Mouse (Mus musculus) embryonic stem cell, embryonic (primary cell): ENCODE data around the gene Spg21.

Experiments used
- CTCF ChIA-PET, 4 experiments: fragments of 300-600 bp in 2 of 4; fragments of 350-600 bp in 2 of 4; sonication (Branson Sonifier 250); formaldehyde crosslinking; loops; one replicate each; lab custom pipeline; 2022; ENCODE audit warnings: inconsistent platforms in 2 of 4; lab: Charles Lee
- POLR2A ChIA-PET, 4 experiments: fragments of 300-600 bp in 2 of 4; fragments of 350-600 bp in 2 of 4; sonication (Branson Sonifier 250); formaldehyde crosslinking; loops; one replicate each; lab custom pipeline; 2022; ENCODE audit warnings: antibody characterized with exemption in 4 of 4, inconsistent platforms in 1 of 4; lab: Charles Lee

Gene Spg21

DNA sequence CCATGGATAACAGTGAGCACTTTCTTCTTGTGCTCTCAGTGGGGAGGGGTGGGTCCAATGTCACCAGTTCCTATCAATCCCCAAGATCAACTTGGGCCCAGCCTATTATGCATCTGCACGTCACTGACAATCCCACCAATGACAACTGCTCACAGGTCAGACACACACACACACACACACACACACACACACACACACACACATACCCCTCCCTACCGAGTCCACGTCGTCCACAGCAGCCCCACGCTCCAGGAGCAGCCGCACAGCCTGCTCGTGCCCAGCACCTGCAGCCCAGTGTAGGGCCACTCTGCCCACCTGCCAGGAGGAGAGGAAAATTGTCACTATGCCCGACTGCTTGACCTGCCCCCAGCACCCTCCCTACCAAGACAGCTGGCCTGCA, 53.7 kb downstream of the Spg21 start:
- ChIA-PET POLR2A (no interaction called here), CTCF (interaction anchor here in 1 of 4 experiments (1.4 kb wide), 1 partner anchor 12 kb away, joined by 3 read pairs; no protein-coding TSS in a partner anchor)

GRCm38 (mm10) chr9:65514851-65515261, 54.1 kb downstream of the Spg21 start:
- ChIA-PET POLR2A (interaction anchor here in 2 of 4 experiments (1.2 kb wide), 2 partner anchors 18 to 31 kb away, joined by 3 to 4 read pairs; no protein-coding TSS in a partner anchor), CTCF (interaction anchor here in 1 of 4 experiments (1.2 kb wide), 1 partner anchor 65 kb away, joined by 3 read pairs; the partner anchor contains the start of gene Plekho2)

DNA sequence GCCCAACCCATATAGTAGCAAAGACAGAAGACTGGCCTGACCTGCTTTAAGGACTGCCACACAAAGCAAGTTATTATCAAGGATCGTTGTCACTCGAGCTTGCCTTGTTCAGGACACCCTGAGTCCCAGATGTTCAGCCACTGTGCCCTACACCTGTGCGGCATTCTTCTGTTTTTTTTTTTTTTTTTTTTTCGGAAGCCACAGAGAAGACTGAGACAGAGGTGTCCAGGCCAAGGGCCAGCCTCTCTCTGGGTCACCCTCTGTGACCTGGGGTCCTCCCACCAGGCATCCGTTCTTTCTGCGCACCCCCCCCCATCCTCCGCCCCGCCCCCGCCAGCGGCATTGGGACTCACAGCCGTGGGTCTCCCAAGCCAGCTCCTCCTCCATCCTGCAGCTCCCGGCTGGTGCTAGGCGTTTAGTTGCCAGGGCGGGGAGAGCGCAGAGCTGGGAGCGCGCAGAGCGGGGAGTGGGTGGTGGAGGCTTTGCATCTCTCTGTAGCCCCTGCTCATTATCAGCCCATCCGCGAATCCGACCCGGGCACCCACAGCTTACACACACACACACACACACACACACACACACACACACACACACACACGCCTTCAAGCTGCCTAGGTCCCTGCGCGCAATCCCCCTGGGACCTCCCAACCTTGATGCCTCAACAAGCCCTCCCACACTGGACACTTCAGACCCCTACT, 59.2 kb downstream of the Spg21 start, which contains the start of gene Ankdd1a:
Gene Ankdd1a (minus strand): TSS at position 387 of the 698 bp plus-strand sequence.
- ChIA-PET CTCF (interaction anchor here in 3 of 4 experiments (0.6 to 3.3 kb wide), 11 partner anchors 8 to 639 kb away, joined by 3 to 14 read pairs (median 4); partner anchors contain the start of genes Mtfmt (in 1 of the 3) and Plekho2 (in 1 of the 3)), POLR2A (interaction anchor here in 3 of 4 experiments (0.5 to 2.0 kb wide), 19 partner anchors 12 to 1483 kb away, joined by 3 to 9 read pairs (median 4); partner anchors contain the start of genes Plekho2 (in 1 of the 3) and Spg21 (in 1 of the 3))

GRCm38 (mm10) chr9:65520505-65520876, 59.7 kb downstream of the Spg21 start:
- CTCF ChIA-PET = interaction anchor here (0.6 to 3.3 kb wide), 10 partner anchors 8 to 638 kb away, joined by 3 to 14 read pairs (median 4); partner anchors contain the start of genes Plekho2 (in 2 of the 4) and Mtfmt (in 1 of the 4)
- POLR2A ChIA-PET = interaction anchor here in 3 of 4 experiments (0.5 to 2.0 kb wide), 17 partner anchors 11 to 446 kb away, joined by 3 to 6 read pairs (median 3); partner anchors contain the start of genes Plekho2 (in 1 of the 3) and Spg21 (in 1 of the 3)

GRCm38 (mm10) chr9:65523611-65524364, 63.0 kb downstream of the Spg21 start:
- ChIA-PET POLR2A (interaction anchor here in 3 of 4 experiments (0.7 to 2.9 kb wide), 10 partner anchors 23 to 328 kb away, joined by 3 to 13 read pairs (median 4); partner anchors contain the start of genes Mtfmt (in 1 of the 3), Parp16 (in 1 of the 3), Plekho2 (in 1 of the 3) and Spg21 (in 1 of the 3)), CTCF (interaction anchor here (0.6 to 1.6 kb wide), 29 partner anchors 10 to 1773 kb away, joined by 3 to 43 read pairs (median 4); partner anchors contain the start of genes Plekho2 (in 4 of the 4), Mtfmt (in 2 of the 4), Pif1 (in 1 of the 4) and Spg21 (in 1 of the 4))

GRCm38 (mm10) chr9:65525445-65526195, 64.9 kb downstream of the Spg21 start:
- POLR2A ChIA-PET = interaction anchor here in 2 of 4 experiments (0.7 to 2.9 kb wide), 5 partner anchors 21 to 68 kb away, joined by 3 to 9 read pairs (median 3); partner anchors contain the start of gene Plekho2 (in 1 of the 2)
- CTCF ChIA-PET = interaction anchor here in 2 of 4 experiments (0.7 to 0.9 kb wide), 2 partner anchors 73 to 215 kb away, joined by 3 to 5 read pairs; no protein-coding TSS in a partner anchor

DNA sequence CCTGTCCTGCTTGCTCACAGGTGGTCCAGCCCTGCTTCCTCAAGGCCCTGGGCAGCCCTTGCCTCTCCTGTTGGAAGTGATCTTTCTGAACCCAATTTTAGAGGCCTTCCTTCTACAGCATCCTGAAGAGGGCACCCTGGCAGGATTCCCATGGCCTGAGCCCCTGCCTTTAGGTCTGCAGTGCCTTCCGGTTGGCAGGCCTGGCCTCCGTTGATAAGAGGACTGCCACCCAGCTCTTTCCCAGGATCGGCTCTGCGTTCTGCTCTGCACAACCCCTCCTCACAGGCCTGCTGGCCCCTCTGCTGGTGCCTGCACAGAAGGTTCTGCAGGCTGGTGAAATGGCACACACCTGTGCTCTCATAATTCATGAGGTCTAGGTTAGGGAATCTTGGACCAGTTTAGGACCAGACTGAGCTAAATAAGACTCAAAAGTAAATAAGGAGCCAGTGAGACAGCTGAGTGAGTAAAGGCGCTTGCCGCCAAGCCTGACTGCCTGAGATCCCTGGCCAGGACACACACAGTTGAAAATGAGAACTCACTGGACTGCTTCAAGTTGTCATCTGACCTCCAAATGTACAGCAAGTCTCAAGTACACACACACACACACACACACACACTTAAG, 67.8 kb downstream of the Spg21 start:
- POLR2A ChIA-PET = interaction anchor here in 3 of 4 experiments (0.6 to 1.9 kb wide), 11 partner anchors 11 to 93 kb away, joined by 3 to 7 read pairs (median 4); partner anchors contain the start of genes Plekho2 (in 2 of the 3) and Mtfmt (in 1 of the 3)
- CTCF ChIA-PET = interaction anchor here in 2 of 4 experiments (0.6 to 2.0 kb wide), 6 partner anchors 8 to 172 kb away, joined by 3 to 10 read pairs (median 3); partner anchors contain the start of genes Ankdd1a (in 1 of the 2) and Plekho2 (in 1 of the 2)

GRCm38 (mm10) chr9:65529659-65530058, 68.9 kb downstream of the Spg21 start:
- CTCF ChIA-PET = no interaction called here

GRCm38 (mm10) chr9:65531283-65531682, 70.5 kb downstream of the Spg21 start:
- POLR2A ChIA-PET = interaction anchor here in 2 of 4 experiments (0.7 to 1.7 kb wide), 3 partner anchors 10 to 15 kb away, joined by 3 read pairs; partner anchors contain the start of gene Ankdd1a (in 1 of the 2)
- CTCF ChIA-PET = no interaction called here

More at GRCm38 (mm10) chr9:65529659-65530058, 68.9 kb downstream of the Spg21 start:
- POLR2A ChIA-PET = interaction anchor here in 1 of 4 experiments (0.6 to 1.9 kb wide), 3 partner anchors 10 to 259 kb away, joined by 4 to 7 read pairs (median 4); partner anchors contain the start of gene Mtfmt

DNA sequence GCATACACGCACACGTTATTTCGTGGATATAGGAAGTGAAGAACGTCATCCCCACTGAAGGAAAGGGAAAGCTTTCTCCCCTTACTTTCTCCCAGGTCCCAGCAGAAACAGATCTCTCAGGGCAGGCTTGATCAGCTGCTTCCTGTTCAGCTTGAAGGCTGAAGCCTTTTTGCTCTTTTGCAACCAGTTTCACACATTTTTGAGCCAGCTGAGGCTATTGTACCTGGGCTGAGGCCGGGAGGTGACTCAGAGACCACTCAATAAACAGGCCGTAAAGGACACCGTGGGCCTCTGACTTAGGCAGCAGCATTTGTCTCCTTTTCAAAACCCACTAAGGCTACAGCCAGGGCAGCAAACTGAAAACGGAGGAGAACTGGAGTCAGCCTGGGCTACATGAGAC, 72.2 kb downstream of the Spg21 start:
- POLR2A ChIA-PET = interaction anchor here in 1 of 4 experiments (0.5 to 1.2 kb wide), 2 partner anchors 19 to 711 kb away, joined by 3 to 4 read pairs; no protein-coding TSS in a partner anchor
- CTCF ChIA-PET = interaction anchor here in 2 of 4 experiments (1.2 to 1.5 kb wide), 2 partner anchors 9 to 48 kb away, joined by 4 to 8 read pairs; no protein-coding TSS in a partner anchor

GRCm38 (mm10) chr9:65534111-65534510, 73.4 kb downstream of the Spg21 start:
- POLR2A ChIA-PET = interaction anchor here in 2 of 4 experiments (0.5 to 2.3 kb wide), 5 partner anchors 12 to 432 kb away, joined by 3 to 17 read pairs (median 4); no protein-coding TSS in a partner anchor
- CTCF ChIA-PET = interaction anchor here in 2 of 4 experiments (1.2 to 1.5 kb wide), 2 partner anchors 10 to 47 kb away, joined by 4 to 8 read pairs; no protein-coding TSS in a partner anchor

DNA sequence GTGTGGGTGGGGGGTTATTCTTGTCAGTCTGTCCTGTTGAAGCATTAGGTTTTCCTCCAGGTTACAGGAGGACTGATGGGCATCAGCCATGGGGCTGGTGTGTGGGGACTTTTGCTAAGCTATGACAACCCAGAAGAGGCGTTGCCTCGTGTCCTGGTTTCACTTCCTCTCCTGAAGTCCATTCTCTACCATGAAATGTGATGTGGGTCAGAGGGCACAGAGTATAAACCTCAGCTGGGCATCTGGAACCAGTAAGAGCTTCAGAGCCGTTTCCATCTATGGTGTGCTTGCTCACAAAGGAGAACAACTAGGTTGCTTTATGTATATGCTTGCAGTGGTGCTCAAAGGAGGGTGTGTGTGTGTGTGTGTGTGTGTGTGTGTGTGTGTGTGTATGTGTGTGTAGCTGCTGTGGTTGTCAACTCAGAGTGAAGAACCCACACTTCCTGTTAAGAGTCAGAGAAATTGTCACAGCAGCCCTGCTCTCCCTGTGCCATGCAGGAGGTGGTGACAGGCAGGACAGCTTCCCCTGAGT, 74.5 kb downstream of the Spg21 start:
- ChIA-PET CTCF (interaction anchor here in 1 of 4 experiments (0.7 kb wide), 1 partner anchor 266 kb away, joined by 5 read pairs; no protein-coding TSS in a partner anchor), POLR2A (interaction anchor here in 3 of 4 experiments (0.6 to 2.3 kb wide), 4 partner anchors 9 to 15 kb away, joined by 3 to 17 read pairs (median 4); partner anchors contain the start of gene Ankdd1a (in 1 of the 3))

- POLR2A ChIA-PET = interaction anchor here in 1 of 4 experiments (2.3 kb wide), 1 partner anchor 11 kb away, joined by 17 read pairs; no protein-coding TSS in a partner anchor
- CTCF ChIA-PET = interaction anchor here in 2 of 4 experiments (0.6 to 0.7 kb wide), 2 partner anchors 10 to 267 kb away, joined by 3 to 5 read pairs; no protein-coding TSS in a partner anchor
Measured at GRCm38 (mm10) chr9:65535789-65536469, 75.2 kb downstream of the Spg21 start.

DNA sequence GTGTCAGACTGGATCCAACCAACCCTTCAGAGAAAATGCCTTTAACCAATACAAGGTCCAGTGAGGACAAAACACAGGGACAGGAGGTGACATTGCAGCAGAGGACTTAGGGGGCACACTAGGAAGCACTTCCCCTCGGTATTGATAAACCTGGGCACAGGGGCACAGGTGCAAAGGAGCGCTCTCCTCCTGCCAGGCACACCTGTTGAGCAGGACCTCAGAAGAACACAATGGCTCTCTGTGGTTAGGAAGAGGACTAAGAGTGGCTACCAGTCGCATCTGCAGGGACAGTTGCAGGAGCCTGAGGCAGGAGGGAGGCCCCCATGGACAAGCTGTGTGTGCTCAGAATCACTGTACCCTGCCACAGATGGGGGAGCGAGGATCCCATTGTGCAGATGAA, 75.7 kb downstream of the Spg21 start:
- POLR2A ChIA-PET = no interaction called here
- CTCF ChIA-PET = no interaction called here
